27 mouse cellular contexts compared by ENCODE assay signal in the genomic region with DNA sequence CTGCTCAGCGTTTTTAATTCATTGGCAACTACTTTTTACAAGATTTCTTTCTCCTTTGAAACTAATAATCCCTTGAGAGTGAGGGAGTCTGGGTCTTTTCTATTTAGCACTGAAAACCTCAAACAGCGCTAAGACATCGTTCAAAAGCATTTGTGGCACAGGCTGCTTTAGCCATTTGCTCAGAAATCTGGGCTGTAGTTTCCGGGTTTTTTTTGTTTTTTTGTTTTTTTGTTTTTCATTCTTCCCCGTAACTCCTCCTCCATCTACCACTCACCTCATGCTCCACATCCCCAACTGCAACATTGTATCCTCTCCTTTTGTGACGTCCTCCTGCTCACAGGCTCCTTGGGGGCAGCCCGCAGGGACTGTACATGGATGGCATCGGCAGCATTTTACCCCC. TPM values are rescaled to one million over a fixed set of nuclear protein-coding genes. Genes with fewer than 3 reads are reported as not detected.
A peak's percentile ranks its signal among the peaks of the same experiment; 100 is the strongest.
DNase-seq lines count a peak whose midpoint lies in the region; ATAC-seq and TF ChIP-seq lines count a peak whose summit lies in the region.
"Had no signal": no experiment of that assay in that cellular context is flagged by ENCODE, and none has a peak within 500 bp of the region (broad histone marks: within the 10 kb centered on the region; RNA-seq: fewer than 3 reads in every experiment).

No protein-coding gene starts in this region.

- H3K27me3 ChIP-seq in liver, postnatal 0 days (ENCODE audit: insufficient read depth, low read length) = no peaks in the 10 kb centered on the region
- H3K27me3 ChIP-seq in liver, embryonic 11.5 days (replicated peaks; ENCODE audit: control insufficient read depth, insufficient read depth, low read length) = no peaks in the 10 kb centered on the region
- no peaks in the 10 kb centered on the region for H3K27me3 ChIP-seq in small intestine, adult 2 months (ENCODE audit: control insufficient read depth, insufficient read depth, low read length)
- no peaks in the 10 kb centered on the region for H3K27me3 ChIP-seq in midbrain, embryonic 15.5 days (replicated peaks)
- H3K27me3 ChIP-seq: embryonic facial prominence, embryonic 15.5 days; forebrain, embryonic 13.5 days; hindbrain, embryonic 12.5 days; liver, embryonic 15.5 days; lung, embryonic 15.5 days; neural tube, embryonic 12.5 days had no signal

- H3K9me3 ChIP-seq in liver, postnatal 0 days (ENCODE audit: low read length) = no peaks in the 10 kb centered on the region
- no peaks in the 10 kb centered on the region for H3K9me3 ChIP-seq in liver, embryonic 11.5 days (ENCODE audit: control insufficient read depth, low read length)
- no peaks in the 10 kb centered on the region for H3K9me3 ChIP-seq in midbrain, embryonic 15.5 days
- H3K9me3 ChIP-seq: embryonic facial prominence, embryonic 15.5 days; forebrain, embryonic 13.5 days; hindbrain, embryonic 12.5 days; liver, embryonic 15.5 days; lung, embryonic 15.5 days; midbrain, embryonic 10.5 days; neural tube, embryonic 12.5 days had no signal

- no peak for TF ChIP-seq EP300 in liver, postnatal 0 days (IDR thresholded peaks at IDR 0.05; ENCODE audit: low read depth)

- 68% methylated on average over 8 of the region's 8 CpGs for WGBS in liver, postnatal 0 days (ENCODE audit: insufficient replicate concordance)
- WGBS in liver, embryonic 11.5 days = 79% methylated on average over 8 of the region's 8 CpGs
- 54% methylated on average over 8 of the region's 8 CpGs for WGBS in bone marrow, adult 2 months
- WGBS in small intestine, adult 2 months = 79% methylated on average over 8 of the region's 8 CpGs
- WGBS in midbrain, embryonic 15.5 days = 63% methylated on average over 8 of the region's 8 CpGs

- TF ChIP-seq CTCF in liver, postnatal 0 days (IDR thresholded peaks at IDR 0.05; ENCODE audit: low read depth) = no peak
- no peak for TF ChIP-seq CTCF in bone marrow, adult 2 months (IDR thresholded peaks at IDR 0.05; ENCODE audit: control insufficient read depth, insufficient read depth, low read length)
- no peak for TF ChIP-seq CTCF in small intestine, adult 2 months (IDR thresholded peaks at IDR 0.05; ENCODE audit: extremely low read depth, insufficient read length, insufficient replicate concordance, low read depth, low read length)

- H3K4me2 ChIP-seq in liver, postnatal 0 days (ENCODE audit: low read depth, low read length) = no peak overlapping the region
- H3K4me2 ChIP-seq in liver, embryonic 11.5 days = no peak overlapping the region
- H3K4me2 ChIP-seq in midbrain, embryonic 15.5 days = no peak overlapping the region
- H3K4me2 ChIP-seq: embryonic facial prominence, embryonic 15.5 days; forebrain, embryonic 13.5 days; hindbrain, embryonic 12.5 days; liver, embryonic 15.5 days; lung, embryonic 15.5 days; neural tube, embryonic 12.5 days had no signal

- DNase-seq in liver, postnatal 0 days = no peak
- DNase-seq in liver, embryonic 11.5 days (ENCODE audit: low spot score) = no peak
- DNase-seq in thymus, postnatal 25 days = peak; percentile 42
- no peak for DNase-seq in thymus, postnatal 10 days (ENCODE audit: low spot score in 2 of 2)
- DNase-seq: adrenal gland, adult 2 months; adrenal gland, postnatal 36 days; cerebellum, adult 2 months; cerebellum, postnatal 14 days; gastrocnemius, postnatal 14 days; heart, postnatal 36 days; kidney, postnatal 14 days; liver had no signal

- no peaks in the 10 kb centered on the region for H3K36me3 ChIP-seq in liver, postnatal 0 days (replicated peaks; ENCODE audit: insufficient read depth, low read length)
- no peaks in the 10 kb centered on the region; the same call in 1 of the 2 replicates for H3K36me3 ChIP-seq in liver, embryonic 11.5 days (ENCODE audit: control insufficient read depth, insufficient read depth, low read length)
- no peaks in the 10 kb centered on the region for H3K36me3 ChIP-seq in small intestine, adult 2 months (ENCODE audit: control insufficient read depth, insufficient read depth, low read length)
- no peaks in the 10 kb centered on the region for H3K36me3 ChIP-seq in midbrain, embryonic 15.5 days (replicated peaks)
- H3K36me3 ChIP-seq: embryonic facial prominence, embryonic 15.5 days; hindbrain, embryonic 12.5 days; liver, embryonic 15.5 days; lung, embryonic 15.5 days; midbrain, embryonic 10.5 days; neural tube, embryonic 12.5 days had no signal

- no peak for TF ChIP-seq POLR2A in bone marrow, adult 2 months (IDR thresholded peaks at IDR 0.05; ENCODE audit: borderline replicate concordance, control insufficient read depth, low read depth, low read length)
- no peak for TF ChIP-seq POLR2A in small intestine, adult 2 months (IDR thresholded peaks at IDR 0.05; ENCODE audit: low read depth, low read length)

- no peak overlapping the region for H3K9ac ChIP-seq in liver, postnatal 0 days (replicated peaks)
- no peak overlapping the region for H3K9ac ChIP-seq in liver, embryonic 11.5 days (ENCODE audit: low read depth, low read length)
- no peak overlapping the region for H3K9ac ChIP-seq in midbrain, embryonic 15.5 days
- H3K9ac ChIP-seq: embryonic facial prominence, embryonic 15.5 days; forebrain, embryonic 13.5 days; hindbrain, embryonic 12.5 days; liver, embryonic 15.5 days; lung, embryonic 15.5 days; neural tube, embryonic 12.5 days had no signal

- ATAC-seq in liver, postnatal 0 days = no peak
- ATAC-seq in liver, embryonic 11.5 days (replicated peaks; ENCODE audit: low FRiP score) = no peak
- ATAC-seq in erythroid progenitor cell, adult 5-6 weeks (replicated peaks; ENCODE audit: low FRiP score, poor library complexity, severe bottlenecking) = no peak
- ATAC-seq in midbrain, embryonic 15.5 days (replicated peaks) = no peak
- ATAC-seq: forebrain, embryonic 13.5 days; hindbrain, postnatal 0 days; intestine, postnatal 0 days; midbrain, embryonic 16.5 days had no signal

- no peak overlapping the region for H3K4me3 ChIP-seq in liver, postnatal 0 days (ENCODE audit: low read depth, low read length)
- no peak overlapping the region for H3K4me3 ChIP-seq in liver, embryonic 11.5 days (ENCODE audit: low read depth, low read length)
- H3K4me3 ChIP-seq in bone marrow, adult 2 months (replicated peaks; ENCODE audit: control insufficient read depth, low read depth, low read length) = no peak overlapping the region
- H3K4me3 ChIP-seq in small intestine, adult 2 months (ENCODE audit: low read depth, low read length) = no peak overlapping the region
- no peak overlapping the region for H3K4me3 ChIP-seq in midbrain, embryonic 15.5 days
- H3K4me3 ChIP-seq: embryonic facial prominence, embryonic 15.5 days; forebrain, embryonic 13.5 days; hindbrain, embryonic 12.5 days; left cerebral cortex, adult 2 months; liver, embryonic 15.5 days; lung, embryonic 15.5 days; midbrain, embryonic 10.5 days; neural tube, embryonic 12.5 days had no signal

- peak overlapping the region; percentile 37 for H3K27ac ChIP-seq in liver, postnatal 0 days (ENCODE audit: low read depth)
- no peak overlapping the region for H3K27ac ChIP-seq in liver, embryonic 11.5 days (ENCODE audit: low read depth, low read length)
- H3K27ac ChIP-seq in bone marrow, adult 2 months (ENCODE audit: control insufficient read depth, insufficient read depth, low read depth, low read length, poor library complexity) = peak overlapping the region; percentile 78
- peak overlapping the region; percentile 47; the same call in 1 of the 2 replicates for H3K27ac ChIP-seq in small intestine, adult 2 months (ENCODE audit: insufficient read depth, low read depth, low read length)
- H3K27ac ChIP-seq in midbrain, embryonic 15.5 days = no peak overlapping the region
- H3K27ac ChIP-seq: embryonic facial prominence, embryonic 15.5 days; forebrain, embryonic 13.5 days; hindbrain, embryonic 12.5 days; hindbrain, postnatal 0 days; left cerebral cortex, adult 2 months; lung, embryonic 15.5 days; midbrain, embryonic 10.5 days; neural tube, embryonic 12.5 days had no signal

- H3K4me1 ChIP-seq in liver, postnatal 0 days (ENCODE audit: insufficient read depth) = peaks cover 9% of the 10 kb centered on the region; the same call in 1 of the 2 replicates
- H3K4me1 ChIP-seq in liver, embryonic 11.5 days (replicated peaks; ENCODE audit: control insufficient read depth, insufficient read depth, low read length) = no peaks in the 10 kb centered on the region
- peaks cover 13% of the 10 kb centered on the region for H3K4me1 ChIP-seq in bone marrow, adult 2 months (ENCODE audit: control insufficient read depth, insufficient read depth, low read length)
- no peaks in the 10 kb centered on the region; the same call in 1 of the 2 replicates for H3K4me1 ChIP-seq in small intestine, adult 2 months (ENCODE audit: control insufficient read depth, insufficient read depth, insufficient read length, low read length)
- no peaks in the 10 kb centered on the region for H3K4me1 ChIP-seq in midbrain, embryonic 15.5 days
- H3K4me1 ChIP-seq: forebrain, embryonic 13.5 days; hindbrain, embryonic 12.5 days; liver, embryonic 15.5 days; midbrain, embryonic 10.5 days; neural tube, embryonic 12.5 days had no signal

RNA-seq across cellular contexts. Expression of a gene that starts 56.5 kb away (rescaled TPM):
- 11.6 TPM in 2 replicates for polyA plus RNA-seq in liver, postnatal 0 days (2015; fragmentation: Nextera tagmentation; extraction: Ambion mirVana)
- 18.0 and 21.4 TPM in 2 replicates for polyA plus RNA-seq in liver, embryonic 11.5 days (2014; fragmentation: Nextera tagmentation; extraction: Ambion mirVana)
- polyA plus RNA-seq in bone marrow, adult 2 months (2011; ENCODE audit: insufficient read depth, insufficient read length, low replicate concordance, missing spikeins) = 11.8 and 20.5 TPM in 2 replicates
- 10.4 and 16.6 TPM in 2 replicates for polyA plus RNA-seq in small intestine, adult 2 months (2012; rRNA removed)
- total RNA-seq in erythroid progenitor cell, adult 5-6 weeks (2015; ENCODE audit: low replicate concordance) = 13.4 and 18.0 TPM in 2 replicates
- total RNA-seq in erythroid progenitor cell, adult 5-6 weeks (2017; ENCODE audit: low replicate concordance) = 6.9 and 10.8 TPM in 2 replicates
- polyA plus RNA-seq in midbrain, embryonic 15.5 days (2015; fragmentation: Nextera tagmentation; extraction: Ambion mirVana) = 32.5 and 37.1 TPM in 2 replicates

Comparison
In these comparisons a context has a peak if more than half of its experiments do, and no peak if none do; other contexts are left out.
1. H3K27ac ChIP-seq: peak in liver, postnatal 0 days (single experiment), bone marrow, adult 2 months (single experiment) and small intestine, adult 2 months (single experiment); none in liver, embryonic 11.5 days (single experiment) and midbrain, embryonic 15.5 days (single experiment).